Mouse (Mus musculus) testis, adult 2 months (tissue): ENCODE measurements around the gene Vwa5b1. TPM values are rescaled to one million over a fixed set of nuclear protein-coding genes. Genes with fewer than 3 reads are reported as not detected.

Experiments
- H3K27ac ChIP-seq: fragments of 200-500 bp; 2 replicates; pipeline ENCODE4 v1.5.1; 2012; ENCODE audit warnings: low read depth, low read length; ENCODE audit not compliant: control insufficient read depth, insufficient read depth
- H3K27me3 ChIP-seq: fragments of 200-500 bp; 2 replicates; pipeline ENCODE4 v1.6.1; 2012; ENCODE audit warnings: mild to moderate bottlenecking, low read length, moderate library complexity; ENCODE audit not compliant: control insufficient read depth, insufficient read depth
- H3K36me3 ChIP-seq: fragments of 200-500 bp; 2 replicates; pipeline ENCODE4 v1.6.1; 2012; ENCODE audit warnings: mild to moderate bottlenecking, low read length; ENCODE audit not compliant: control insufficient read depth, insufficient read depth
- H3K4me1 ChIP-seq: fragments of 200-500 bp; 2 replicates; pipeline ENCODE4 v1.6.1; 2012; ENCODE audit warnings: low read length; ENCODE audit not compliant: control insufficient read depth, insufficient read depth
- H3K4me3 ChIP-seq: fragments of 200-500 bp; 2 replicates; pipeline ENCODE4 v1.5.1; 2012; ENCODE audit warnings: low read depth, mild to moderate bottlenecking, low read length, moderate library complexity, mixed read lengths; ENCODE audit not compliant: control insufficient read depth
- CTCF ChIP-seq: fragments of 200-500 bp; IDR thresholded peaks from 2 replicates; pipeline ENCODE4 v1.5.1; 2012; ENCODE audit warnings: low read depth, mild to moderate bottlenecking, inconsistent platforms, low read length, moderate library complexity; ENCODE audit not compliant: control insufficient read depth, insufficient read depth, insufficient replicate concordance
- POLR2A ChIP-seq: fragments of 200-500 bp; IDR thresholded peaks from 2 replicates; pipeline ENCODE4 v1.6.1; 2012; ENCODE audit warnings: low read depth, mild to moderate bottlenecking, inconsistent platforms, low read length, moderate library complexity; ENCODE audit not compliant: control insufficient read depth
- polyA plus RNA-seq: library from polyadenylated mRNA; depleted of rRNA; stranded (reverse); fragments of >200 nt; gene quantifications from 2 replicates; pipeline ENCODE4 v1.2.3, GENCODE M21; 2012

Gene Vwa5b1
- polyA plus RNA-seq, 1 experiment: 24.8 TPM

- TF ChIP-seq CTCF: no peak
- no peak for TF ChIP-seq POLR2A
- Histone ChIP-seq H3K27me3 (no peaks in the 10 kb centered on the region), H3K4me1 (peaks cover 6% of the 10 kb centered on the region), H3K4me3 (no peak overlapping the region), H3K27ac (no peak overlapping the region), H3K36me3 (no peaks in the 10 kb centered on the region)
These were observed 30.8 kb upstream of the Vwa5b1 start for GRCm38 (mm10) chr4:138666521-138666920.

- no peak overlapping the region for H3K27ac ChIP-seq
- H3K4me1 ChIP-seq: peaks cover 6% of the 10 kb centered on the region
- H3K36me3 ChIP-seq: no peaks in the 10 kb centered on the region
- no peak overlapping the region for H3K4me3 ChIP-seq
- no peak for TF ChIP-seq POLR2A
- no peak for TF ChIP-seq CTCF
- H3K27me3 ChIP-seq: no peaks in the 10 kb centered on the region
These were observed 24.4 kb upstream of the Vwa5b1 start for GRCm38 (mm10) chr4:138659936-138660602.

GRCm38 (mm10) chr4:138653056-138653455, 17.4 kb upstream of the Vwa5b1 start:
- no peak overlapping the region for H3K27ac ChIP-seq
- H3K4me3 ChIP-seq: no peak overlapping the region
- no peaks in the 10 kb centered on the region for H3K27me3 ChIP-seq
- no peaks in the 10 kb centered on the region for H3K36me3 ChIP-seq
- no peak for TF ChIP-seq CTCF
- TF ChIP-seq POLR2A: no peak
- H3K4me1 ChIP-seq: no peaks in the 10 kb centered on the region

- no peak for TF ChIP-seq POLR2A
- no peak for TF ChIP-seq CTCF
- H3K4me1 ChIP-seq: no peaks in the 10 kb centered on the region
- H3K27me3 ChIP-seq: no peaks in the 10 kb centered on the region
- H3K36me3 ChIP-seq: no peaks in the 10 kb centered on the region
- H3K4me3 ChIP-seq: no peak overlapping the region
- no peak overlapping the region for H3K27ac ChIP-seq
These were observed 16.2 kb upstream of the Vwa5b1 start for GRCm38 (mm10) chr4:138651881-138652280.

GRCm38 (mm10) chr4:138648096-138648635, 12.5 kb upstream of the Vwa5b1 start:
- no peaks in the 10 kb centered on the region for H3K36me3 ChIP-seq
- H3K4me1 ChIP-seq: no peaks in the 10 kb centered on the region
- no peak overlapping the region for H3K27ac ChIP-seq
- H3K27me3 ChIP-seq: no peaks in the 10 kb centered on the region
- TF ChIP-seq CTCF (no peak), POLR2A (no peak)
- H3K4me3 ChIP-seq: peak overlapping the region; percentile 57

- H3K27ac ChIP-seq: no peak overlapping the region
- H3K4me3 ChIP-seq: no peak overlapping the region
- no peaks in the 10 kb centered on the region for H3K27me3 ChIP-seq
- no peaks in the 10 kb centered on the region for H3K36me3 ChIP-seq
- TF ChIP-seq POLR2A (no peak), CTCF (no peak)
- H3K4me1 ChIP-seq: no peaks in the 10 kb centered on the region
These were observed 6.6 kb upstream of the Vwa5b1 start for GRCm38 (mm10) chr4:138642272-138642671.

GRCm38 (mm10) chr4:138636146-138636511, 445 bp upstream of the Vwa5b1 start:
- H3K4me3 ChIP-seq: no peak overlapping the region
- H3K36me3 ChIP-seq: no peaks in the 10 kb centered on the region
- no peaks in the 10 kb centered on the region for H3K27me3 ChIP-seq
- no peaks in the 10 kb centered on the region for H3K4me1 ChIP-seq
- no peak for TF ChIP-seq CTCF
- TF ChIP-seq POLR2A: no peak
- no peak overlapping the region for H3K27ac ChIP-seq

- TF ChIP-seq POLR2A (no peak), CTCF (no peak)
- Histone ChIP-seq H3K4me1 (no peaks in the 10 kb centered on the region), H3K4me3 (no peak overlapping the region), H3K36me3 (no peaks in the 10 kb centered on the region), H3K27ac (no peak overlapping the region), H3K27me3 (no peaks in the 10 kb centered on the region)
These were observed 7.4 kb downstream of the Vwa5b1 start for GRCm38 (mm10) chr4:138628256-138628655.
